Mouse (Mus musculus): ENCODE measurements around the gene Lypla2.
A peak's percentile ranks its signal among the peaks of the same experiment; 100 is the strongest.

DNA sequence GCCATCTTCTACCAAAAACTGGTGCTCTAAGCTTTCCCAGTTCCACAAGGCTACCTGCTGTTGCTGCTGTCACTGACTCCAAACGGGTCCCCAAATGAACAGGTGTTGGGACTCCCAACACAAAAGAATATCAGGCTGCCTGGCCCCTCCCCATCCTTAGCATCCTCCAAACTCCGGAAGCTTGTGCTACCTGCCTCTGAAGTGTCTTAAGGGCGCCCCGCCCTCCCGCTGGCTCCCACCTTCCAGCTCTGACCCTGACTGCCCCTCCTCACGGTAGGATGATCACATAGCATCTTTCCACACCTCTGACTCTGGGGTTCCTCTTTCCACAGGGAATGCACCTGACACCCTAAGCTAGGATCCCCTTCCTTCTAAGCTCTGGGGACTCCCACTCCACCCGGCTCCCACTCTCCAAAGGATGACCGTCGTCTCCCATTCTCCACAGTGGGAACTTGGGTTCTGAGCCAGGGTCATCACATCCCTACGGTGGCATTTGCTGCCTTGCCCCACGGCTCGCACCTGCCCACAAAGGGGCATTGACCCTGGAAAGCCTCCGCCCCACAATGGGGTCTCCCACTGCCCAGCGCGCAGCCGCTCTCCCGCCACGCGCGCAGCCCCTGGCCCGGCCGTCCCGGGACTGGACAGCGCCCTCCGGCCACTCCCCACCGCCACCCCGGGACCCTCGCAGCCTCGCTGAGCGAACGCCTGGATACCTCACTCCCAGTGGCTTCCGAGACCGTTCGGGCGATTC is 446 bp downstream of the Lypla2 start:
- TF ChIP-seq CTCF (conservative IDR thresholded peaks at IDR 0.05 in 1 of 2, IDR thresholded peaks at IDR 0.05 in 1 of 2; ENCODE audit: low read depth in 2 of 2, low read length in 2 of 2) = no peak
- no peak for TF ChIP-seq ELF1 (IDR thresholded peaks at IDR 0.05; ENCODE audit: low read depth, low read length)
- no peak for TF ChIP-seq USF1 (IDR thresholded peaks at IDR 0.05; ENCODE audit: low read depth, low read length)
- no peak for TF ChIP-seq MAX (IDR thresholded peaks at IDR 0.05; ENCODE audit: low read length)
- TF ChIP-seq ZC3H11A (IDR thresholded peaks at IDR 0.05; ENCODE audit: low read depth, low read length) = no peak
- 0 out of 2 replicates have a peak, but pooled peaks have one; percentile 54 for TF ChIP-seq IRF4 (IDR thresholded peaks at IDR 0.05; ENCODE audit: low read depth, low read length)
- no peak for TF ChIP-seq MAFK (IDR thresholded peaks at IDR 0.05; ENCODE audit: insufficient replicate concordance, low read length)
- TF ChIP-seq MXI1 (IDR thresholded peaks at IDR 0.05; ENCODE audit: low read depth, low read length) = no peak
- no peak for TF ChIP-seq GABPA (IDR thresholded peaks at IDR 0.05; ENCODE audit: insufficient replicate concordance, low read depth, low read length)
- TF ChIP-seq EP300 (IDR thresholded peaks at IDR 0.05; ENCODE audit: low read length) = no peak
- no peak for TF ChIP-seq PAX5 (IDR thresholded peaks at IDR 0.05; ENCODE audit: low read length)
- TF ChIP-seq POLR2A (IDR thresholded peaks at IDR 0.05; ENCODE audit: low read depth, low read length) = no peak
